Mouse (Mus musculus) E14TG2a.4 (cell line): ENCODE measurements around the gene Igsf3.

ENCODE experiments used
- CTCF ChIP-seq: conservative IDR thresholded peaks from 2 replicates; pipeline ENCODE4 v1.5.1; 2014; ENCODE audit warnings: low read length
- NANOG ChIP-seq: IDR thresholded peaks from 2 replicates; pipeline ENCODE4 v1.6.1; 2014; ENCODE audit warnings: borderline replicate concordance, low read length, mixed read lengths
- POU5F1 ChIP-seq: IDR thresholded peaks from 2 replicates; pipeline ENCODE4 v1.6.1; 2014; ENCODE audit warnings: low read length, borderline replicate concordance

GRCm38 (mm10) chr3:101407568-101407967 is 30.7 kb downstream of the Igsf3 start:
- TF ChIP-seq CTCF (no peak), POU5F1 (no peak), NANOG (no peak)
